Mouse (Mus musculus): ENCODE measurements around the gene Khnyn. TPM values are rescaled to one million over a fixed set of nuclear protein-coding genes. Genes with fewer than 3 reads are reported as not detected.

The Khnyn gene
- polyA plus RNA-seq, 1 experiment from 2014 or later, result 7.8 TPM

- no peaks in the 10 kb centered on the region; the same call in 1 of the 2 replicates for H3K4me1 ChIP-seq (replicated peaks; ENCODE audit: control insufficient read depth, insufficient read depth, low read length)
- peak overlapping the region; percentile 81 for H3K9ac ChIP-seq (ENCODE audit: low read depth, low read length)
- no peaks in the 10 kb centered on the region for H3K9me3 ChIP-seq (ENCODE audit: control insufficient read depth, low read length)
- ATAC-seq (ENCODE audit: low FRiP score), result no peak
- peak overlapping the region; percentile 63 for H3K4me3 ChIP-seq (ENCODE audit: low read depth, low read length)
- H3K36me3 ChIP-seq (ENCODE audit: control insufficient read depth, insufficient read depth, low read length), result peaks cover 10% of the 10 kb centered on the region; the same call in 1 of the 2 replicates
- WGBS, result 12% methylated on average over 16 of the region's 16 CpGs
- H3K27ac ChIP-seq (ENCODE audit: low read depth, low read length), result no peak overlapping the region
- DNase-seq (ENCODE audit: low spot score), result no peak
- H3K27me3 ChIP-seq (ENCODE audit: control insufficient read depth, insufficient read depth, low read length), result no peaks in the 10 kb centered on the region
- peak overlapping the region; percentile 76 for H3K4me2 ChIP-seq (replicated peaks; ENCODE audit: low read depth, low read length)
Observed at GRCm38 (mm10) chr14:55885791-55886271, 1.1 kb downstream of the Khnyn start.

GRCm38 (mm10) chr14:55886571-55887382 is 2.0 kb downstream of the Khnyn start:
- H3K27me3 ChIP-seq (ENCODE audit: control insufficient read depth, insufficient read depth, low read length), result no peaks in the 10 kb centered on the region
- no peak overlapping the region for H3K4me3 ChIP-seq (ENCODE audit: low read depth, low read length)
- WGBS, result 86% methylated on average over 23 of the region's 24 CpGs
- ATAC-seq (ENCODE audit: low FRiP score) (no peak), DNase-seq (ENCODE audit: low spot score) (no peak)
- H3K9ac ChIP-seq (ENCODE audit: low read depth, low read length), result no peak overlapping the region
- no peak overlapping the region for H3K4me2 ChIP-seq (replicated peaks; ENCODE audit: low read depth, low read length)
- no peaks in the 10 kb centered on the region for H3K9me3 ChIP-seq (ENCODE audit: control insufficient read depth, low read length)
- no peak overlapping the region for H3K27ac ChIP-seq (ENCODE audit: low read depth, low read length)
- no peaks in the 10 kb centered on the region; the same call in 1 of the 2 replicates for H3K4me1 ChIP-seq (replicated peaks; ENCODE audit: control insufficient read depth, insufficient read depth, low read length)
- peaks cover 10% of the 10 kb centered on the region; the same call in 1 of the 2 replicates for H3K36me3 ChIP-seq (ENCODE audit: control insufficient read depth, insufficient read depth, low read length)

DNA sequence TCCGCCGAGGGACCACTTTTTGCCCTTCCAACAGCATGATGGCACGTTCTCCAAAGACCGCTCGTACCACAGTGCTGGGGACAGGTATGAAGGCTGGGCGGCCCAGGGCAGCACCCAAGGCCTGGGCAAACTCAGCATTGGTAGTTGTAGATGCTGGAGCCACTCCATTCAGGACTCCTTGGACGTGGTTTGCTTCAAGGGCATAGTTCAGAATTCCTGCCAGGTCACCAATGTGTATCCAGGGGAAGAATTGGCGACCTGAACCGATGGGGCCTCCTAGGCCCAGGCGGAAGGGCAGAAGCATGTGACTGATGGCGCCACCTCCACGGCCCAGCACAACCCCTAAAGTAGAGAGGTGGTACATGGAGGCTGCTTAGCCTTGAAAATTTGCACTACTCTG is 12.9 kb downstream of the Khnyn start:
- H3K4me2 ChIP-seq (replicated peaks; ENCODE audit: low read depth, low read length), result no peak overlapping the region
- H3K9ac ChIP-seq (ENCODE audit: low read depth, low read length), result no peak overlapping the region
- peaks cover 11% of the 10 kb centered on the region for H3K36me3 ChIP-seq (ENCODE audit: control insufficient read depth, insufficient read depth, low read length)
- H3K27ac ChIP-seq (ENCODE audit: low read depth, low read length), result no peak overlapping the region
- WGBS, result 90% methylated on average over 12 of the region's 12 CpGs
- ATAC-seq (ENCODE audit: low FRiP score) (no peak), DNase-seq (ENCODE audit: low spot score) (no peak)
- H3K4me1 ChIP-seq (replicated peaks; ENCODE audit: control insufficient read depth, insufficient read depth, low read length), result 0 out of 2 replicates have a peak, but pooled peaks cover 3% of the 10 kb centered on the region
- no peaks in the 10 kb centered on the region for H3K9me3 ChIP-seq (ENCODE audit: control insufficient read depth, low read length)
- no peak overlapping the region for H3K4me3 ChIP-seq (ENCODE audit: low read depth, low read length)
- no peaks in the 10 kb centered on the region for H3K27me3 ChIP-seq (ENCODE audit: control insufficient read depth, insufficient read depth, low read length)

DNA sequence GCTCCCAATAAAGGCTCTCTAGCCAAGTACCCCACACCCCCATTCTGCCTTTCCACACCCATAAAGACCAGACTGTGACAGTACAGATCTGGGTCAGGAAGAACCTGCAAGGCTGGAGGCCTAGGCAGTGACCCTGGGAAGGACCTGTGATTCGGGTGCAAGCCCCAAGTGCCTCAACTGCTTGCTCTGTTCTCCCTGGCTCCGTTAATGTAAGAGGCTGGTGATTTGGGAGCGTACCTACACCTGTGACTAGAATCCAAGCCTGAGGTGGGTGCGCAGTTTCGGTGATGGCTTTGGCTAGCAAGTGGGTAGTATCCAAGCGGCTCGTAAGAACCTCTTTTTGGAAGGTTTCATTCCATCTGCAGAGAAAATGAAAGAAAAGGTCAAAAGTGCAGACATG is 14.2 kb downstream of the Khnyn start:
- no peaks in the 10 kb centered on the region for H3K27me3 ChIP-seq (ENCODE audit: control insufficient read depth, insufficient read depth, low read length)
- DNase-seq (ENCODE audit: low spot score) (no peak), ATAC-seq (ENCODE audit: low FRiP score) (no peak)
- no peak overlapping the region for H3K4me3 ChIP-seq (ENCODE audit: low read depth, low read length)
- no peak overlapping the region for H3K4me2 ChIP-seq (replicated peaks; ENCODE audit: low read depth, low read length)
- H3K9ac ChIP-seq (ENCODE audit: low read depth, low read length), result no peak overlapping the region
- no peak overlapping the region for H3K27ac ChIP-seq (ENCODE audit: low read depth, low read length)
- peaks cover 8% of the 10 kb centered on the region for H3K36me3 ChIP-seq (ENCODE audit: control insufficient read depth, insufficient read depth, low read length)
- WGBS, result 94% methylated on average over 7 of the region's 7 CpGs
- H3K9me3 ChIP-seq (ENCODE audit: control insufficient read depth, low read length), result no peaks in the 10 kb centered on the region
- 0 out of 2 replicates have a peak, but pooled peaks cover 3% of the 10 kb centered on the region for H3K4me1 ChIP-seq (replicated peaks; ENCODE audit: control insufficient read depth, insufficient read depth, low read length)

GRCm38 (mm10) chr14:55899701-55900413 is 15.1 kb downstream of the Khnyn start, which contains the start of gene Sdr39u1:
Gene Sdr39u1 (minus strand): TSS chr14:55900293.
- ATAC-seq (ENCODE audit: low FRiP score), result peak; percentile 92
- Histone ChIP-seq H3K9ac (ENCODE audit: low read depth, low read length) (peak within 1 kb of the TSS; percentile 74), H3K9me3 (ENCODE audit: control insufficient read depth, low read length) (no peaks in the 10 kb centered on the region), H3K27me3 (ENCODE audit: control insufficient read depth, insufficient read depth, low read length) (no peaks in the 10 kb centered on the region), H3K36me3 (ENCODE audit: control insufficient read depth, insufficient read depth, low read length) (peaks cover 6% of the 10 kb centered on the region), H3K4me3 (ENCODE audit: low read depth, low read length) (peak within 1 kb of the TSS; percentile 38), H3K4me2 (replicated peaks; ENCODE audit: low read depth, low read length) (peak within 1 kb of the TSS; percentile 51), H3K4me1 (replicated peaks; ENCODE audit: control insufficient read depth, insufficient read depth, low read length) (0 out of 2 replicates have a peak, but pooled peaks cover 3% of the 10 kb centered on the region), H3K27ac (ENCODE audit: low read depth, low read length) (peak within 1 kb of the TSS; percentile 33; the same call in 1 of the 2 replicates)
- WGBS, result 7% methylated on average over 39 of the region's 39 CpGs
- peak; percentile 85 for DNase-seq (ENCODE audit: low spot score)

GRCm38 (mm10) chr14:55900414-55900755 is 15.6 kb downstream of the Khnyn start:
- Histone ChIP-seq H3K27me3 (ENCODE audit: control insufficient read depth, insufficient read depth, low read length) (no peaks in the 10 kb centered on the region), H3K4me3 (ENCODE audit: low read depth, low read length) (peak overlapping the region; percentile 38), H3K27ac (ENCODE audit: low read depth, low read length) (0 out of 2 replicates have a peak overlapping the region, but pooled peaks have one; percentile 33), H3K36me3 (ENCODE audit: control insufficient read depth, insufficient read depth, low read length) (peaks cover 6% of the 10 kb centered on the region), H3K9me3 (ENCODE audit: control insufficient read depth, low read length) (no peaks in the 10 kb centered on the region), H3K4me2 (replicated peaks; ENCODE audit: low read depth, low read length) (peak overlapping the region; percentile 51), H3K4me1 (replicated peaks; ENCODE audit: control insufficient read depth, insufficient read depth, low read length) (0 out of 2 replicates have a peak, but pooled peaks cover 3% of the 10 kb centered on the region), H3K9ac (ENCODE audit: low read depth, low read length) (peak overlapping the region; percentile 74)
- DNase-seq (ENCODE audit: low spot score) (no peak), ATAC-seq (ENCODE audit: low FRiP score) (no peak)
- 8% methylated on average over 12 of the region's 12 CpGs for WGBS

- Histone ChIP-seq H3K9me3 (ENCODE audit: control insufficient read depth, low read length) (no peaks in the 10 kb centered on the region), H3K9ac (ENCODE audit: low read depth, low read length) (no peak overlapping the region), H3K27me3 (ENCODE audit: control insufficient read depth, insufficient read depth, low read length) (no peaks in the 10 kb centered on the region), H3K4me3 (ENCODE audit: low read depth, low read length) (no peak overlapping the region), H3K4me1 (replicated peaks; ENCODE audit: control insufficient read depth, insufficient read depth, low read length) (no peaks in the 10 kb centered on the region), H3K36me3 (ENCODE audit: control insufficient read depth, insufficient read depth, low read length) (no peaks in the 10 kb centered on the region), H3K4me2 (replicated peaks; ENCODE audit: low read depth, low read length) (no peak overlapping the region), H3K27ac (ENCODE audit: low read depth, low read length) (no peak overlapping the region)
- DNase-seq (ENCODE audit: low spot score), result no peak
- ATAC-seq (ENCODE audit: low FRiP score), result no peak
- WGBS, result 46% methylated on average over 1 of the region's 1 CpGs
Observed at GRCm38 (mm10) chr14:55905518-55905917, 20.8 kb downstream of the Khnyn start.

DNA sequence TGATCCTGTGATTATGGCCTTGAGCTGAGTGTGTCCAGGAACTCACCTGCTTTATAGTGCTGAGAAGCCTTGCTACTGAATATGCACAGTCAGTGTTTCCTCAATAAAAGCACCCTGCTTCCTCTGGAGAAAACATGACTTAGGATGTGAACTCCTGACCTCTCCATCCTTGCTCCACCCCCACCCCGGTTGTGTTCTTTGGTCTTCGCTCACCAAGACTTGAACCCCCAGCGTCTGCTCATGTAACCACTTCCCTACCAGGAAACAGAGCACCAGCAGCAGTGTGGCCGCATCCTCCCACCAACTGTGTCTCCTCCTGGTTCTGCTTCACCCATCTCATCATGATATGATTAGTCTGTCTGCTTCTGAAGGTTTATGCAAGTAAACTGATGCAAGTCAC is 28.7 kb downstream of the Khnyn start:
- WGBS, result 62% methylated on average over 4 of the region's 4 CpGs
- Histone ChIP-seq H3K36me3 (ENCODE audit: control insufficient read depth, insufficient read depth, low read length) (no peaks in the 10 kb centered on the region), H3K4me3 (ENCODE audit: low read depth, low read length) (no peak overlapping the region), H3K9ac (ENCODE audit: low read depth, low read length) (no peak overlapping the region), H3K9me3 (ENCODE audit: control insufficient read depth, low read length) (no peaks in the 10 kb centered on the region), H3K27me3 (ENCODE audit: control insufficient read depth, insufficient read depth, low read length) (no peaks in the 10 kb centered on the region), H3K27ac (ENCODE audit: low read depth, low read length) (no peak overlapping the region), H3K4me1 (replicated peaks; ENCODE audit: control insufficient read depth, insufficient read depth, low read length) (no peaks in the 10 kb centered on the region), H3K4me2 (replicated peaks; ENCODE audit: low read depth, low read length) (no peak overlapping the region)
- no peak for DNase-seq (ENCODE audit: low spot score)
- no peak for ATAC-seq (ENCODE audit: low FRiP score)

Data from hindbrain, embryonic 11.5 days (tissue).